Mouse (Mus musculus): Measurements from ENCODE around the gene Cstf1. TPM values are rescaled to one million over a fixed set of nuclear protein-coding genes. Genes with fewer than 3 reads are reported as not detected.
A peak's percentile ranks its signal among the peaks of the same experiment; 100 is the strongest.

Gene Cstf1
- polyA plus RNA-seq, 1 experiment from 2014 or later, result 39.8 TPM

DNA sequence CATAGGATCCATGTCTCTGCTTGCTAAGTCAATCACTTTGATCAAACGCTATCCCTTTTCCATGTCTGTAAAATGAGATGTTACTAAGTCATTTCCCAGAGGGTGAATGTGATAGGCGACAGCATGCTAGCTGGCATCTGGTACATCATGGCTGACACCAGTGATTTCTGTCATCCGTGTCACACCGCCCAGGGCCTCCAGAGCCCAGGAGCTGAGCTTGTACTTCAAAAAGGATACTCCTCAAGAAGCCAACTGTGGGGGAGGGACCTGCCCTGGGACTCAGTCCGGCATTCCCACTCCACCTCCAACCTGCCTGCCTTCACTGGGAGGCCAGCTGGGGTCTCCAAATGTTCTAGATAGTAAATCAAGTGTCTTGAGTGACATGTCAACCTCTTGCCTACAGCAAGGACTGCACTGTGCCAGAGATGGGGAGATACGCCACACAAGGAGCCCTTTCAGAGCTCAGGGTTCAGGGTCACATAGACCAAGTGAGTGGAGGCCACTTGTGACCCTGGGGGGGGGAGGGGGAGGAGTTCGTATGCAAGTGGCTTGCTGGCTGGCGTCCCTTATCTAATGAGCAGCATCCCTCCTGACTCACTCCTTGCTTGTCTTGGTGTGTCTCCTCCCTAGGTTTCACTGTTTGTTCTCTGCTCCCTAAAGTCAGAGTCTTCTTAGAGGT is 23.4 kb upstream of the Cstf1 start:
- no peaks in the 10 kb centered on the region for H3K27me3 ChIP-seq
- H3K4me2 ChIP-seq, result peak overlapping the region; percentile 97
- 59% methylated on average over 8 of the region's 8 CpGs for WGBS
- peaks cover 23% of the 10 kb centered on the region for H3K4me1 ChIP-seq
- ATAC-seq (ENCODE audit: insufficient number of reproducible peaks, insufficient read depth, low FRiP score, low TSS enrichment, low read depth), result no peak
- no peak overlapping the region for H3K27ac ChIP-seq
- H3K36me3 ChIP-seq, result no peaks in the 10 kb centered on the region
- H3K9ac ChIP-seq, result no peak overlapping the region
- H3K9me3 ChIP-seq, result no peaks in the 10 kb centered on the region
- H3K4me3 ChIP-seq, result peak overlapping the region; percentile 76

DNA sequence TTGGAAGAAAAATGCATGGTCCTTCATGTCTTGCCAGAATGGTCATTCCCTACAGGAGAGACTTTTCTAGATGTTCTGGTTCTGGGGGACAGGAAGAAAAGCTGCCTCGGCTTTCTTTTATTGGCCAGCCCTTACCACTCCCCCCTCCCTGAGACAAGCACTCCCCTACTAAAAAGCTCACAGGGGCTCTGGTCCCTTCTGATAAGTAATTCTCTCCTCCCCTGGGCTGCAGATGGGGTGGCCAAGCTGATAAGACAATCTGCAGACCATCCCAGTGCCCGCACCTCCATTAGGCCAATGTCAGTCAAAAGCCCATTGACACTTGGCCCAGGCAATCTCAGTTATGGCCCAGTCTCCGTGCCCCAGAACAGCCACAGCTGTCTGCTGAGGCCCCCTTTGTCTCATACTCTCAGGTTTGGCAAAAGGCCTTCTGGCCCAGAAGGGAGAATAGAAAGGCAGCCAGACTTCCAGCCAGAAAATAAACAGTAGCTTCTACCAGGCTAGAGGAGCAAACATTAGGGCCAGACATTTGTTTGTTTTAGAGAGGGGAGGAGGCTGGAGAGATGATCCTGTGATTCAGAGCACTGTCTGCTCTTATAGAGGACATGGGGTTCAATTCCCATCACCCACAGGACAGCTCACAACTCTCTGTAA is 22.1 kb upstream of the Cstf1 start:
- Histone ChIP-seq H3K27ac (no peak overlapping the region), H3K4me2 (no peak overlapping the region), H3K9ac (no peak overlapping the region), H3K4me3 (no peak overlapping the region), H3K4me1 (peaks cover 23% of the 10 kb centered on the region), H3K9me3 (no peaks in the 10 kb centered on the region), H3K36me3 (0 out of 2 replicates have a peak, but pooled peaks cover 8% of the 10 kb centered on the region), H3K27me3 (no peaks in the 10 kb centered on the region)
- ATAC-seq (ENCODE audit: insufficient number of reproducible peaks, insufficient read depth, low FRiP score, low TSS enrichment, low read depth), result no peak
- WGBS, result 69% methylated on average over 3 of the region's 3 CpGs

DNA sequence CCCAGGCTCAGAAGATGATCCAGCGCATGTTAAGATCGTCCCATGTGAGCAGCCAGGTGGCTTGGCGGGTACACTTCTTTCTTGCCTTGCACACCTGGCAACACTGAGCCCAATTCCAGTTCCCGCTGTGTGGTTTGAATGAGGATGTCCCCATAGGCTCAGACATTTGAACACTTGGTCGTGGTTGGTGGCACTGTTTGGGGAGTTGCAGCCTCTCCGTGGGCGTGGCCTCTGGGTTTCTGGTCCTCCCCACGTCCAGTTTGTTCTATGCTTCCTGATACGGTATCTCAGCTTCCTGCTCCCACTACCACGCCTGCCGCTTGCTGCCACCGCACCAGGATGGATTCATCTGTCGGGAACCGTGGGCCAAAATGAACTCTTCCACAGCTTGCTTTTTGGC is 20.7 kb upstream of the Cstf1 start:
- H3K4me1 ChIP-seq, result peaks cover 17% of the 10 kb centered on the region
- ATAC-seq (ENCODE audit: insufficient number of reproducible peaks, insufficient read depth, low FRiP score, low TSS enrichment, low read depth), result no peak
- no peak overlapping the region for H3K9ac ChIP-seq
- H3K36me3 ChIP-seq, result peaks cover 13% of the 10 kb centered on the region; the same call in 1 of the 2 replicates
- no peak overlapping the region for H3K27ac ChIP-seq
- H3K9me3 ChIP-seq, result no peaks in the 10 kb centered on the region
- no peak overlapping the region for H3K4me3 ChIP-seq
- H3K27me3 ChIP-seq, result no peaks in the 10 kb centered on the region
- WGBS, result 77% methylated on average over 14 of the region's 14 CpGs
- no peak overlapping the region for H3K4me2 ChIP-seq

DNA sequence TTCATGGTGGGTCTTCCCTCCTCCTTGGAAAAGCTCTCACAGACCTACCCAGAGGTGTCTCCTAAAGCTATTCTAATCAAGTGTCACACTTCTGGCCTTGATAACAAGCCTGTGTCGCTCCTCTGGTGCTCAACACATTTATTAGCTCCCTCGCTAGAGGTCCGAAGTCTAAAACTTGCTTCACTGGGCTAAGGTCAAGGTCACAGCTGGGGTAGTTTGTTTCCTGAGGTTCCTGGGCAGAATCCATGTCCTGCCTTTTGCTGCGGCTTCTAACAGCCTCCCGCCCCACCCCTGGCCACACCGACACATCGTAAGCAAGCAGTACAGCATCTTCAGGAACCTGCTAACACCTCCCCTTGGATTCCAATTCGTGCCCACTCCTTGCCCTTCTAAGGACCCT is 19.7 kb upstream of the Cstf1 start:
- WGBS, result 71% methylated on average over 8 of the region's 8 CpGs
- Histone ChIP-seq H3K9ac (no peak overlapping the region), H3K27me3 (no peaks in the 10 kb centered on the region), H3K36me3 (peaks cover 23% of the 10 kb centered on the region), H3K9me3 (no peaks in the 10 kb centered on the region), H3K27ac (no peak overlapping the region), H3K4me3 (no peak overlapping the region), H3K4me2 (no peak overlapping the region), H3K4me1 (peaks cover 15% of the 10 kb centered on the region)
- no peak for ATAC-seq (ENCODE audit: insufficient number of reproducible peaks, insufficient read depth, low FRiP score, low TSS enrichment, low read depth)

DNA sequence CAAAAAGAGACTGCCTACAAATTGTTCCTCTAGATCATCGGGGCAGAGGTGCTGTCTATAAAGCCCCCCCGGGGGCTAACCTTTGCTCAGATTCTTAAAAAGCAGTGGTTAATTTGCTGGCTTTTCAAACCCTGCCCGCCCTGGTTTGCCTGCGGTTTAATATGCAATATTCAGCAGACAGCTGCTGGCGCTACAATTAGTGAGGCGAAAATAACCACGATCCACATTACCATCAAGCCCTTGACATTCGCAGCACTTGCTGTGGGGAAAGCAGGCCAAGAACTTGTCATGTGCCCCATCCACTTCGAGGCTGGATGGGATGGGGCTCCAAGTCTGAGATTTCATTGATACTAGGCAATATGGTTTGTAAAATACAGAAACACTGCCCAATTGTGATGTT is 17.3 kb upstream of the Cstf1 start:
- Histone ChIP-seq H3K36me3 (peaks cover 47% of the 10 kb centered on the region), H3K4me3 (no peak overlapping the region), H3K27me3 (no peaks in the 10 kb centered on the region), H3K4me2 (no peak overlapping the region), H3K27ac (no peak overlapping the region), H3K9ac (no peak overlapping the region), H3K4me1 (0 out of 2 replicates have a peak, but pooled peaks cover 3% of the 10 kb centered on the region), H3K9me3 (no peaks in the 10 kb centered on the region)
- no peak for ATAC-seq (ENCODE audit: insufficient number of reproducible peaks, insufficient read depth, low FRiP score, low TSS enrichment, low read depth)
- WGBS, result 79% methylated on average over 9 of the region's 9 CpGs

DNA sequence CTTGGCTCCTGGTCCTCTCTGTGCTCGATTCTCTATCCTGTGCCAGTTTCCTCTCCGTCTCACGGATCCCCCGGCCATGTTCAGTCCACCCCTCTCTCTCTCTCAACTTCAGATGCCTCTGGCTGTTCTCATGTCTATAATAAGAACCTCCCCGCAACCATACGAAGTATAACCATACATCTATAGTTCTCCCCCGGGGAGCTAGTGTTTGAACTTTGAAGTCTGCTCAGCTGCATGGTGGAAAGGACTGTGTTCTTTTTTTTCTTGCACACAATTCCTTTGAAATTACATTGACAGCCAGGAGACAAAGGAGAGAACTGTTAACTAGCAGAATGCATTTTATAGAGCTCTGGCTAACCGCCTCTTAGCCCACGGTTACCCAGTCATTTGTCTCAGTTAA is 15.7 kb upstream of the Cstf1 start:
- H3K9me3 ChIP-seq, result no peaks in the 10 kb centered on the region
- ATAC-seq (ENCODE audit: insufficient number of reproducible peaks, insufficient read depth, low FRiP score, low TSS enrichment, low read depth), result no peak
- peaks cover 62% of the 10 kb centered on the region for H3K36me3 ChIP-seq
- H3K4me2 ChIP-seq, result no peak overlapping the region
- H3K4me3 ChIP-seq, result no peak overlapping the region
- no peak overlapping the region for H3K9ac ChIP-seq
- H3K4me1 ChIP-seq, result no peaks in the 10 kb centered on the region
- no peaks in the 10 kb centered on the region for H3K27me3 ChIP-seq
- H3K27ac ChIP-seq, result no peak overlapping the region
- WGBS, result 54% methylated on average over 9 of the region's 9 CpGs

DNA sequence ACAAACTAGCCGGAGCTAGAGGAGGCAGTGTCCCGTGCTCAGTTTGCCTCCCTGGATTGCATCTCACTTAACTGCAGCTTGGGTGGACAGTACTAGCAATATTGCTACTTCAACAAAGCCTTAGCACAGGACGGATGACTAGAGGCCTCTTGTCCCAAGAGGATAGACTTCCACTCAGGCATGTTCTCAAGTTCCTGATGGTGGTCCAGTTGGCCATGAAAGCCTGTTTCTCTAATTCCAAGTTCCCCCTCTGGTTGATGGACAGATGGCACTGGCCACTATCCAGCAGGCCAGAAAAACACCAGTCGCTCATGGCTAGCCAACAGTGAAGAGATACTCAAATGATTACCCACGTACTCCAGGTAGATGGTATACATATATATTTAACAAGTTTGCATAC is 14.6 kb upstream of the Cstf1 start:
- Histone ChIP-seq H3K36me3 (peaks cover 73% of the 10 kb centered on the region), H3K9me3 (no peaks in the 10 kb centered on the region), H3K27ac (peak overlapping the region; percentile 28; the same call in 1 of the 2 replicates), H3K4me2 (no peak overlapping the region), H3K4me1 (no peaks in the 10 kb centered on the region), H3K9ac (no peak overlapping the region), H3K4me3 (no peak overlapping the region), H3K27me3 (no peaks in the 10 kb centered on the region)
- 85% methylated on average over 5 of the region's 5 CpGs for WGBS
- no peak for ATAC-seq (ENCODE audit: insufficient number of reproducible peaks, insufficient read depth, low FRiP score, low TSS enrichment, low read depth)

DNA sequence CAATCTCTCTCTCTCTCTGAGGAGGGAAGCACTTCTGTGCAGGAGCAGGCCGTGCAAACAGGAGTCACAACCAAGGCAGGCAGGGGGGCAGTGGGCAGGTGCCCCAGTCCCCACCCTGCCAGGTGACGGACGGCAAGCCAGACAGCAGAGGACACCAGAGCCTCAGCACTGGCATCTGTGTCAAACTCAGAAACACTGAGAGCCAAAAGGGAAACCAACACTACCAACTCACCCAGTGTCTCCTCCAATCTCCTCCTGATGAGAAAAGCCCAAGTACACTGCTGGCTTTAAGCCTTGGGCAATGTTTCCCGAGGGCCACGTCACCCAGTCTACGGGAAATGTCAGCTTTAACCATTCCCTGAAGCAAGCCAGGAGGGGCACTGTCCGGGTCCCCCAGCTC is 7.3 kb upstream of the Cstf1 start:
- Histone ChIP-seq H3K36me3 (peaks cover 90% of the 10 kb centered on the region), H3K4me1 (peaks cover 15% of the 10 kb centered on the region), H3K9me3 (no peaks in the 10 kb centered on the region), H3K4me3 (no peak overlapping the region), H3K9ac (no peak overlapping the region), H3K27ac (no peak overlapping the region), H3K27me3 (no peaks in the 10 kb centered on the region), H3K4me2 (no peak overlapping the region)
- ATAC-seq (ENCODE audit: insufficient number of reproducible peaks, insufficient read depth, low FRiP score, low TSS enrichment, low read depth), result no peak
- WGBS, result 85% methylated on average over 7 of the region's 7 CpGs

DNA sequence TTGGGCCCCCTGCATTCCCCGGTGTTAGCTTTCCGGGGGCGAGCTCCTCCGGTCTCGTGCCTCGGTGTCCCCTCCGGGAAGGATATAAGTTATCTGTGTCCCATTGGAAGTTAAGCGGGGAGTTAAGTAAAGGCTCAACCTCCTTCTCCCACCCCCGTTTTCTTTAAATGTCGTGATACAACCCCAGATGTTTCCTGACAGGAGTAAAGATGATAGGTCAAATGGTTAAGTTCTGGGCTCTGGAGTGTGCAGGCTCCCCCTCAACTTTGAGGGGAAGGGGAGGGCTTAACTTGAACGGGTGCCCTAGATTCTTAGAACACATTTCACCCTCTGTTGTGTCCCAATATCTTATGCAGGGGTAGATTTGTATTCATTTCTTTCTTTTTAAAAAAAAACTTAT is 777 bp downstream of the Cstf1 start:
- Histone ChIP-seq H3K27me3 (no peaks in the 10 kb centered on the region), H3K9me3 (no peaks in the 10 kb centered on the region), H3K27ac (peak overlapping the region; percentile 89), H3K9ac (peak overlapping the region; percentile 98), H3K4me1 (peaks cover 42% of the 10 kb centered on the region), H3K36me3 (peaks cover 51% of the 10 kb centered on the region), H3K4me2 (peak overlapping the region; percentile 80), H3K4me3 (peak overlapping the region; percentile 96)
- no peak for ATAC-seq (ENCODE audit: insufficient number of reproducible peaks, insufficient read depth, low FRiP score, low TSS enrichment, low read depth)
- WGBS, result 0% methylated on average over 11 of the region's 11 CpGs

DNA sequence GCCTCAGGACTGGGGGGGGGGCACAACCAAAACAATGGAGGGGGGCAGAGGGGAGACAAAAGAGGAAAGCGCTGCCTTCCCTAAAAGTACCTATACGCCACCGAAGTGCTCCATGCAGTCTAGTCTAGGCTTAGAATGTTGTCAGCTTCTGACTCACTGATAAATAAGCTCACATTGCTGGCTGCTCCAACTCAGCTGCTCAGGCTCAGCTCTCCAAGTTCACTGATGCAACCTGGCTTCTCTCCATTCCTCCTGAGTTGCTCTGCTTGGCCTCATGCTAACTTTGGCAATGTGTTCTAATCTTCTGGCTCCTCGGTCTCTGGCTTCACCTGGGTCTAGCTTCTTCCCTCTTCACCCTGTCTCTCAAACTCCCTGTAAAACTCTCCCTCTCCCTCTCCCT is 6.1 kb downstream of the Cstf1 start:
- Histone ChIP-seq H3K27me3 (no peaks in the 10 kb centered on the region), H3K4me2 (no peak overlapping the region), H3K36me3 (peaks cover 84% of the 10 kb centered on the region), H3K27ac (no peak overlapping the region), H3K9ac (no peak overlapping the region), H3K9me3 (no peaks in the 10 kb centered on the region), H3K4me1 (peaks cover 9% of the 10 kb centered on the region), H3K4me3 (no peak overlapping the region)
- ATAC-seq (ENCODE audit: insufficient number of reproducible peaks, insufficient read depth, low FRiP score, low TSS enrichment, low read depth), result no peak
- WGBS, result 89% methylated on average over 4 of the region's 4 CpGs

DNA sequence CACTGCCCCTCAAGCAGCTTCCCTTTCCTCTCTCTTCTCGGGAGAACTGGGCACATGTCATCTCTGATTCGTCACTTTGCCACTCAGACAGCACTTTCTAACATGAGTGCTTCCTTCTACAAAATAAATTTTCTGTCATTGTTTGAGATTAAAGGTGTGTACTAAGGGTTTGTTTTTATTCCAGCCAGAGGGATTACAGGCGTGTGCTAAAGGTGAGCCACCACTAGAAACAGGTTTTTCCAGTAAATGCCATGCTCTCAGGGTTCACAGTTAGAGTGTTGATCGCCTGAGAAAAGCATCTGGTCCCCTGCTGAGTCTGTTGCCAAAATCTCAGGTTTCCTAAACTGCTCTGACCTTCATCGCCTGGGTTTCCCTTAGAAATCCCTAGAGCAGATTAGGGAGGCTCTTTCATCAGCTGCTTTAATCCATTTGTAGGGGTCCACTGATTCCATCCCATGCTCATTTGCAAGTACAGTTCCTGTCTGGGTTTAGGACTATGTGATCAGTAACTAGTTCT is 6.6 kb downstream of the Cstf1 start:
- Histone ChIP-seq H3K4me1 (peaks cover 4% of the 10 kb centered on the region; the same call in 1 of the 2 replicates), H3K27me3 (no peaks in the 10 kb centered on the region), H3K36me3 (peaks cover 89% of the 10 kb centered on the region), H3K27ac (no peak overlapping the region), H3K9ac (no peak overlapping the region), H3K4me3 (no peak overlapping the region), H3K4me2 (no peak overlapping the region), H3K9me3 (no peaks in the 10 kb centered on the region)
- no peak for ATAC-seq (ENCODE audit: insufficient number of reproducible peaks, insufficient read depth, low FRiP score, low TSS enrichment, low read depth)
- WGBS, result 50% methylated on average over 5 of the region's 5 CpGs

DNA sequence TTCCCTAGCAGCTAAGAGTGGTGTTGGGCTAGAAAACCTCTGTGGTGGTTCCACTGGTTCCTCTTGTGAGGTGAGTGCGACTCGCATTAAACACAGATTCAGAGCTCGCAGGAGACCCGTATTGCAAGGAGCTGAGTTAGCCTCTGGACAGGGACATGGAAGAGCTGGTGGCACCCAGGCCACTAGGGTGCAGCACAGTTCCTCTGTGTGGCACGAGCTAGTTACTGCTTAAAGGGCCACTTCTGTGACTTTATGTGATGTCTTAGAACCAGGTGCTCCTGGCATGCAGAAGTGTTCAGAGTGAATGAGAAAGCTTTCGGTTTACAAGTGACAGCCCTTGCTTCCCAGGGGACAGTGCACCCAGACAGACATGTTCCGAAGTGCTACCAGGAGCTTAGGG is 7.9 kb downstream of the Cstf1 start:
- Histone ChIP-seq H3K27ac (no peak overlapping the region), H3K9ac (no peak overlapping the region), H3K27me3 (no peaks in the 10 kb centered on the region), H3K36me3 (peaks cover 93% of the 10 kb centered on the region), H3K9me3 (no peaks in the 10 kb centered on the region), H3K4me1 (no peaks in the 10 kb centered on the region), H3K4me3 (no peak overlapping the region), H3K4me2 (no peak overlapping the region)
- WGBS, result 65% methylated on average over 7 of the region's 7 CpGs
- ATAC-seq (ENCODE audit: insufficient number of reproducible peaks, insufficient read depth, low FRiP score, low TSS enrichment, low read depth), result no peak
